Mouse (Mus musculus) stomach, postnatal 0 days (tissue): ENCODE measurements around the gene Edaradd. TPM values are rescaled to one million over a fixed set of nuclear protein-coding genes. Genes with fewer than 3 reads are reported as not detected.

Experiments used
- ATAC-seq: fragments of 200-750 bp; cut with Nextera tagmentation; 2 replicates; pipeline ENCODE4 v1.8.0; 2017; ENCODE audit not compliant: low FRiP score, low TSS enrichment
- DNase-seq: peaks from one replicate; pipeline ENCODE4 v3.0.0-alpha.2; 2016; ENCODE audit warnings: low spot score
- H3K27ac ChIP-seq: fragments of 300-500 bp; sonication (generic); replicated peaks from 2 replicates; pipeline ENCODE4 v1.5.1; 2014; ENCODE audit warnings: mild to moderate bottlenecking, control low read depth
- H3K27me3 ChIP-seq: fragments of 300-500 bp; sonication (generic); 2 replicates; pipeline ENCODE4 v1.6.1; 2014; ENCODE audit warnings: low read length; ENCODE audit not compliant: control insufficient read depth, insufficient read depth
- H3K36me3 ChIP-seq: fragments of 300-500 bp; sonication (generic); 2 replicates; pipeline ENCODE4 v1.6.1; 2014; ENCODE audit warnings: low read length, mixed read lengths; ENCODE audit not compliant: control insufficient read depth, insufficient read depth
- H3K4me1 ChIP-seq: fragments of 300-500 bp; sonication (generic); replicated peaks from 2 replicates; pipeline ENCODE4 v1.6.1; 2014; ENCODE audit warnings: antibody characterized with exemption; ENCODE audit not compliant: control insufficient read depth, insufficient read depth
- H3K4me2 ChIP-seq: fragments of 300-500 bp; sonication (generic); replicated peaks from 2 replicates; pipeline ENCODE4 v1.6.1; 2014; ENCODE audit warnings: low read depth, mild to moderate bottlenecking, control low read depth, moderate library complexity
- H3K4me3 ChIP-seq: fragments of 300-500 bp; sonication (generic); 2 replicates; pipeline ENCODE4 v1.5.1; 2014; ENCODE audit warnings: low read depth, low read length, control low read depth
- H3K9ac ChIP-seq: fragments of 300-500 bp; sonication (generic); 2 replicates; pipeline ENCODE4 v1.6.1; 2014; ENCODE audit warnings: mild to moderate bottlenecking, low read length, control low read depth, mixed read lengths
- H3K9me3 ChIP-seq: fragments of 300-500 bp; sonication (generic); 2 replicates; pipeline ENCODE4 v1.6.1; 2016; ENCODE audit warnings: low read length; ENCODE audit not compliant: control insufficient read depth
- CTCF ChIP-seq: IDR thresholded peaks from 2 replicates; pipeline ENCODE4 v1.5.1; 2016; ENCODE audit warnings: antibody characterized with exemption, low read depth, mild to moderate bottlenecking, moderate library complexity
- EP300 ChIP-seq: optimal IDR thresholded peaks from 2 replicates; pipeline ENCODE3; 2016; ENCODE audit warnings: antibody characterized with exemption
- WGBS: fragments of 180-500 bp; shearing (Covaris S2); extraction: QIAGEN DNeasy Blood & Tissue Kit; methylation state at CpG from one replicate; pipeline ENCODE4 v1.1.7; 2014; 5-methylcytosine and 5-hydroxymethylcytosine counted together
- polyA plus RNA-seq: library from polyadenylated mRNA; unstranded; fragments of >200 nt; fragmentation: Nextera tagmentation; extraction: Ambion mirVana; gene quantifications from 2 replicates; pipeline ENCODE4 v1.2.1, GENCODE M21; 2015

Gene Edaradd
- polyA plus RNA-seq, 1 experiment from 2014 or later = 2.2 TPM

- H3K4me1 ChIP-seq = no peaks in the 10 kb centered on the region
- H3K36me3 ChIP-seq = no peaks in the 10 kb centered on the region
- H3K4me2 ChIP-seq = no peak overlapping the region
- no peak overlapping the region for H3K9ac ChIP-seq
- H3K9me3 ChIP-seq = no peaks in the 10 kb centered on the region
- TF ChIP-seq CTCF (no peak), EP300 (no peak)
- ATAC-seq = no peak
- H3K27me3 ChIP-seq = no peaks in the 10 kb centered on the region
- DNase-seq = no peak
- H3K27ac ChIP-seq = no peak overlapping the region
- H3K4me3 ChIP-seq = no peak overlapping the region
- 89% methylated on average over 3 of the region's 3 CpGs for WGBS
These were observed 27.7 kb downstream of the Edaradd start for GRCm38 (mm10) chr13:12492515-12492914.

- DNase-seq (peak; percentile 44), ATAC-seq (peak; percentile 91)
- Histone ChIP-seq H3K4me2 (no peak overlapping the region), H3K9me3 (no peaks in the 10 kb centered on the region), H3K4me1 (no peaks in the 10 kb centered on the region), H3K27ac (peak overlapping the region; percentile 67), H3K27me3 (no peaks in the 10 kb centered on the region), H3K4me3 (no peak overlapping the region), H3K9ac (no peak overlapping the region), H3K36me3 (no peaks in the 10 kb centered on the region)
- WGBS = 57% methylated on average over 7 of the region's 7 CpGs
- peak; percentile 42 for TF ChIP-seq CTCF
- TF ChIP-seq EP300 = no peak
These were observed 34.6 kb downstream of the Edaradd start for GRCm38 (mm10) chr13:12485640-12486039.

- Histone ChIP-seq H3K36me3 (no peaks in the 10 kb centered on the region), H3K9me3 (no peaks in the 10 kb centered on the region), H3K4me1 (no peaks in the 10 kb centered on the region), H3K27ac (peak overlapping the region; percentile 67; the same call in 1 of the 2 replicates), H3K4me2 (no peak overlapping the region), H3K4me3 (no peak overlapping the region), H3K9ac (no peak overlapping the region), H3K27me3 (no peaks in the 10 kb centered on the region)
- ATAC-seq = peak; percentile 35; the same call in 1 of the 2 replicates
- DNase-seq = no peak
- TF ChIP-seq EP300 = no peak
- no peak for TF ChIP-seq CTCF
- 55% methylated on average over 2 of the region's 2 CpGs for WGBS
These were observed 35.0 kb downstream of the Edaradd start for GRCm38 (mm10) chr13:12485197-12485596.

- Histone ChIP-seq H3K4me3 (no peak overlapping the region), H3K4me1 (no peaks in the 10 kb centered on the region), H3K4me2 (no peak overlapping the region), H3K27ac (no peak overlapping the region), H3K27me3 (no peaks in the 10 kb centered on the region), H3K36me3 (no peaks in the 10 kb centered on the region), H3K9ac (no peak overlapping the region), H3K9me3 (no peaks in the 10 kb centered on the region)
- DNase-seq = no peak
- no peak for ATAC-seq
- 67% methylated on average over 6 of the region's 6 CpGs for WGBS
- no peak for TF ChIP-seq CTCF
- no peak for TF ChIP-seq EP300
These were observed 40.4 kb downstream of the Edaradd start for GRCm38 (mm10) chr13:12479802-12480201.

- Histone ChIP-seq H3K27ac (no peak overlapping the region), H3K4me1 (no peaks in the 10 kb centered on the region)
- 80% methylated on average over 15 of the region's 15 CpGs for WGBS
These were observed 41.9 kb downstream of the Edaradd start for GRCm38 (mm10) chr13:12478301-12478700.

GRCm38 (mm10) chr13:12476886-12477285, 43.4 kb downstream of the Edaradd start:
- no peak overlapping the region for H3K27ac ChIP-seq
- H3K36me3 ChIP-seq = no peaks in the 10 kb centered on the region
- H3K27me3 ChIP-seq = no peaks in the 10 kb centered on the region
- ATAC-seq = no peak
- no peak overlapping the region for H3K4me2 ChIP-seq
- H3K4me1 ChIP-seq = no peaks in the 10 kb centered on the region
- H3K9me3 ChIP-seq = no peaks in the 10 kb centered on the region
- WGBS = 91% methylated on average over 4 of the region's 4 CpGs
- no peak for TF ChIP-seq CTCF
- TF ChIP-seq EP300 = no peak
- H3K9ac ChIP-seq = no peak overlapping the region
- H3K4me3 ChIP-seq = no peak overlapping the region
- no peak for DNase-seq

More at GRCm38 (mm10) chr13:12478301-12478700, 41.9 kb downstream of the Edaradd start:
- no peaks in the 10 kb centered on the region for H3K9me3 ChIP-seq
- TF ChIP-seq EP300 = no peak
- no peak for TF ChIP-seq CTCF
- H3K36me3 ChIP-seq = no peaks in the 10 kb centered on the region
- no peak overlapping the region for H3K9ac ChIP-seq
- no peaks in the 10 kb centered on the region for H3K27me3 ChIP-seq
- DNase-seq = no peak
- ATAC-seq = no peak
- no peak overlapping the region for H3K4me2 ChIP-seq
- H3K4me3 ChIP-seq = no peak overlapping the region
